Mouse (Mus musculus) kidney, adult 18-20 months (tissue): Measurements from ENCODE around the gene Cutc.

ENCODE experiments used
- DNase-seq: peaks from one replicate; pipeline ENCODE4 v3.0.0; 2021

The Cutc gene

DNA sequence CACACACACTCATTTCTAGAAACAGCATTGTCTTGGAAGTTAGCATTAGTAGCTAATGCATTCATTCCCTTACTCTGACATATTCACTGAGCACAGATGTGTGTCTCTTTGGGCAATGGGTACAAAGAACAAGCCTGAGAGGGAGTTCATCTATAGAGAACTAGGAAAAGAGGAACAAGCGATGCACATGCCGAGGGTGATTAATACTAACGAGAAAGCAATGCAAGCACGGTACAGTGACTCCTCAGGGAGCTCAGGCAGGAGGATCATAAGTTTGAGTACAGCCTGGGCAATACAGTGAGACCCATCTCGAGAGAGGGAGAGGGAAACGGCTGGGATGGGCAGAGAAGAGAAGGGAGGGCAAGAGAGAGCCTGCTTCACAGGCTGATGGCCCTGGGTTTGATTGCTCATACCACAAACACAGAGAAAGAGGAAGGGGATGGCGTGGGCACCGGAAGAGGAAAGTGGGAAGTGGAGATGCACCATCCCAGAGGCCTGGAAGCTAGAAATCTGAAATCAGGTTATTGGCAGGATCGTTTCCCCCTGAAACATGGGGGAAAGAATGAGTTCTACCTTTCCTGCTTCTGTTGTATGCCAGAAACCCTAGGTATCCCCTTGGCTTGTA, 48.7 kb downstream of the Cutc start:
- DNase-seq = no peak

DNA sequence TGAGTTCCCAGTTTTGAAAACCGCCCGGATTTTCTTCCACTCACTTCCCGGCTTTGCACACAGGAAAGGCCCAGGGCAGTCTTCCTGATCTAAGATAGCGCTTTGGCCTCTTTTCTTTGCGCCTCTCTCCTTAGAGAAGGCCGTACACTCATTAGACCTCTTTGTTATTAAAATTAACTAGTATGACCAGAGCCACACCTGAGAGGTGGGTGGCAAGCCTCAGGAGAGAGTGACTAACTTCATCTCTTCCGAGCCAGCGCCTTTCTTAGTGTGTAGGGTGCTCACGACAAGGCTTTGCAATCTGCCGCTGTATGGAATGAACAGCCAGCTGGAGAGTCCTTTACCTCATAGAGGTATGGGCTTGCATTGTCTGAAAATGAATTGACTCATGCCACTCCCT, 51.1 kb downstream of the Cutc start:
- DNase-seq = no peak

DNA sequence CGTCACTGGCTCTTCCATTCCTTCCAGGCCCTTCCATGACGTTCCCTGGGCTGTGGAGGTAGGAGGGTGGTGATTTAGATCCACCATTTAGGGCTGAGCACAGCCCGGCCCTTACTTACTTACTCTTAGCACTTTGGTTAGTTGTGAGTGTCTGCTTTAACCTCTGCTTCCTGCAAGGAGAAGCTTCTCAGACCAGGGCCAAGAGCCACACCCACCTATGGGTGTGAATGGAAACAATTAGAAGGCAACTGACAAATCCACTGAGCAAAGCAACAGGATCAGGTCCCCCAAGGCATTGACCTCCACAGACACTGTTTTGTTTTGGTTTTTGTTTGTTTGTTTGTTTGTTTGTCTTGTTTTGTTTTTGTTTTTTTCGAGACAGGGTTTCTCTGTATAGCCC, 56.5 kb downstream of the Cutc start:
- no peak for DNase-seq

DNA sequence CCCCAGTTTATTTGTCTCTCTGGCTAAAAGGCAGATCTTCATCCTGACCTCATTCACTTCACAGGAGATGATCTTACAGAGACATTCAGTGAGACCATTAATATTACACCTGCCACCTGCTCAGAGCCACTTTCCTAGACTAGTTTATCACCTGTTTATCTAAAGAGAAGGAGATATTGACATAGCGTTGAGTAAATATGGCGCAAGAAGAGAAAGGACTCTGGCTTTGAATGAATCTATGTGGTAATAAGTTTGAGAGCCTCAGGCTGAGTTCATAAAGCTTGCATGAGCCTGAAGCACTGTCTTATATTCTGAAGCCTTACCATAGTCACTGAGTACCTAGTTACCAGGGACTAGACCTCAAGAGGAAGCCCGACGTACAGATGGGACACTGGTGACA, 58.6 kb downstream of the Cutc start:
- no peak for DNase-seq

DNA sequence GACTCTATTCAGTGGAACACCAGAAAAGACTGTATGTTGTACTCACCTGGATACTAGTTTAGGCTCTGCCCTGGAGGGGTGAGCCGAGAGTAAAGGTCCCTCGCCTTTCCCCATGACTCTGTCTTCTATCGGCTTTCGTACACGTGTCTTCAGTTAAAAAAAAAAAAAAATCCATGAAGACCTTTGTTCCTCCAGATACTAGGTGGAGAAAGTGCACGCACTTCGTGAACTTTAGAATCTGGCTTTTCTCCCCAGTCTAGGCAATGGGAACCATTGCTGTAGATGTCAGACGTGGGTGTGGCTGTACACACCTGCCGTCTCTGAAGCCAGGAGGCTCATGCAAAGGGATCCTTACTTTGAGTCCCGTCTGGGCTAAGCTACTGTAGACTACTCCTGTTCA, 60.5 kb downstream of the Cutc start:
- peak; percentile 12 for DNase-seq

DNA sequence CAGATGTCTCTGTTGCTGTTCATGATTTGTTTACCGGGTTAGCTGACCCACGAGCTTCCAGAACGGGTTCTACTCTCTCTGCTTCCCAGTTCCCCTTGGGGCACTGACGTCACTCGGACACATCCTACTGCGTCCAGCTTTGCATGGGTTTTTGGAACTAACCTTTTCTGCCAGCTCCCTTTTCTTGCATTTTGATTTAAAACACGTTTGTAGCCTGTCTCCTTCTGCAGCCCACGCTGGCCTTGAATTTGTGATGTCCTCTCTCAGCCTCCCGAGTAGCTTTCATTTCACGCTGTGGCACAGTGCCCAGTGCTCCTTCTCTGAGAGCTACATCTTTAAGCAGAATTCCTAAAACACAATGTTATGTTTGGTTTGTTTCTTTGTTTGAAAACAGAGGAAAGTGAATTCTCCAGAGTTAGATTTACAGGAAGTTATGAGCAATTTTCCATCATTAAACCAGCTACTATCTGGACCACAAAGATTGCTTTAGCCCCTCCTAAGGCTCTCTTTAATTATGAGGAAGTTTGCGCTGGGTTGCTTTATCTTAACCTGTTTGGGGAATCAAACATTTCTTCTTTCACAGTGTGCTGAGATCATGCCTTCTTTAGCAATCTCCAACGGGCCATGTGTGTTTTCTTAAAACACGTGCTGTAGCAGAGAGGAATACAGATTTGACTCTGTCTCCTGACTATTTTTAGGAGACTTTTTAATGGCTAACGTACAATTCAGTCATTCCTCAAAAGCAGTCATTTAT, 63.0 kb downstream of the Cutc start:
- no peak for DNase-seq
